Mouse (Mus musculus) layer of hippocampus, adult 2 months (tissue): Measurements from ENCODE around the gene Golgb1. TPM values are rescaled to one million over a fixed set of nuclear protein-coding genes. Genes with fewer than 3 reads are reported as not detected.

Source experiments
- DNase-seq, 2 experiments: peaks; one replicate each; pipeline ENCODE4 v3.0.0; 2022; ENCODE audit warnings: low spot score in 2 of 2
- H3K27ac ChIP-seq: fragments of 200-600 bp; 2 replicates; pipeline ENCODE4 v1.8.1; 2022
- H3K4me3 ChIP-seq: fragments of 200-600 bp; 2 replicates; pipeline ENCODE4 v1.8.1; 2022; ENCODE audit warnings: mild to moderate bottlenecking
- CTCF ChIP-seq: fragments of 200-600 bp; conservative IDR thresholded peaks from 2 replicates; pipeline ENCODE4 v1.8.1; 2022; ENCODE audit warnings: antibody characterized with exemption, mild to moderate bottlenecking, moderate library complexity
- total RNA-seq, 2 experiments: library from RNA; stranded (reverse); gene quantifications; 2 replicates each; pipeline ENCODE4 v1.2.3; 2021

Gene Golgb1
- total RNA-seq, 2 experiments from 2014 or later: 67.6 to 75.6 TPM

DNA sequence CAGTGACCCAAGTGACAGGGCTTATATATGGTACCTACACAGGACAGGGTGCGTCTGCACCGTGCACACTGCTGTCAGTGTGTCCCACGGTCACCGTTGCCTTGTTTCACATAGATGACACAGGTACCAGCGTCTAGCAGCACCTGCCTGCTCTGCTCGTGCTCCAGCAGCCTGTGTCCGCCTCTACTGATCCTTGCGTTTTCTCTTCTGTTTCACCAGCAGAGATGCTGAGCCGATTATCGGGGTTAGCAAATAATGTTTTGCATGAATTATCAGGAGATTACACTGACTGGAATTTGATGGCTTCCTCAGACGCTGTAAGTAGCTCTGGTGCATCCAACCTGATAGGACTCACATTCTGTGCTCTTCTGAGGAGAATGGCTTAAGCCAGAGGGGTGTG is 11.0 kb downstream of the Golgb1 start:
- Histone ChIP-seq H3K27ac (no peak overlapping the region), H3K4me3 (no peak overlapping the region)
- TF ChIP-seq CTCF: no peak
- DNase-seq: no peak

DNA sequence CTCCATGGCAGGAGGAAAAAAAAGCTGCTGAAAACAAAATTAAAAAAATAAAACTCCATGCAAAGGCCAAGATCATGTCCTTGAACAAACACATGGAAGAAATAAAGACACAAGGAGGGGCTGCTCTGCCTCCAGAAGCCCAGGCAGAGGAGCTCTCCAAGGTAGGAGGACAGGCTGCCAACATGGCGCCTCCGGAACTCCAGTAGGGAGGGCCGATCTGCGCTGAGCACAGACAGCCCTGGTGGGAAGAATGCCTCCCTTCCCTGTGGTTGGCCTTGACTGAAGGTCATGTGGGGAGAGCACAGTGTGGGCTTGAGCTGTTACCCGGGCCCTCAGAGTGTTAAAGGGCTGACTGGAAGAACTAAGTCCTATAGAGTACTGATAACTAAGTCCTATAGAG is 12.6 kb downstream of the Golgb1 start:
- TF ChIP-seq CTCF: no peak
- no peak overlapping the region for H3K27ac ChIP-seq
- no peak for DNase-seq
- no peak overlapping the region for H3K4me3 ChIP-seq

DNA sequence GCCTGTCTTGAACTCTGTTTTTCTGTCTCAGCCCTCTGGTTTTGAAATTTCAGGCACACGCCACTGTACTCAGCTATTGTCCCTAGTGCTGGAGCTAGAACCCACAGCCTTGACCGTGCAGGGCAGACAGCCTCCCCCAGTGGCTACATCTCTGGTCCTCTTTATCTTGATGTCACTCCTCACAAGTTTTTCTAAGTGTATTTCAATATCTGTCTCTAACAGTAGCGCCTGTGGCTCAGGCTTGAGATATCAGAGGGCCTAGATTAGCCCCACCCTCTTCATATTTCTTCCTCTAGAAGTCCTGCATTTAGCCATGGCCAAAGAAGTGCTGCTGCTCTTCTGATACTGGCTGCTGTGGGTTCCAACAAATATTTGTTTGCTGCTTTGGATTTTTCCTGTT is 15.6 kb downstream of the Golgb1 start:
- H3K27ac ChIP-seq: no peak overlapping the region
- TF ChIP-seq CTCF: no peak
- no peak for DNase-seq
- no peak overlapping the region for H3K4me3 ChIP-seq

DNA sequence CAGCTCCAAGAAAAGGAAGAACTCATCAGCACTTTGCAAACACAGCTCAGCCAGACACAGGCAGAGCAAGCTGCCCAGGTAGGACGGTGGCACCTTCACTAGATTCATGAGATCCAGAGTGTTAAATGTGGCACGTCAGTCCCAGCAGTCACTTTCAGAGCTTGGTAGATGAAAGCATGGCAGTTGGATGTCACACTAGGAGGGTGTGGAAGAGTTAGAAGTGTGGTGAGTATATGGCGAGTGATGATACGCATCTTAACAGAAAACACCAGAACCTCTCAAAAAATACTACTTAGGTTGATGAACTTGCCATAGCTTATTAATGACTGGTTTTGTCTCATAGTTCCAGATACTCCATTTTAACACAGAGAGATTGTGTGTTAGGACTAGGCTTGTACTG is 16.5 kb downstream of the Golgb1 start:
- TF ChIP-seq CTCF: no peak
- Histone ChIP-seq H3K27ac (no peak overlapping the region), H3K4me3 (no peak overlapping the region)
- no peak for DNase-seq

DNA sequence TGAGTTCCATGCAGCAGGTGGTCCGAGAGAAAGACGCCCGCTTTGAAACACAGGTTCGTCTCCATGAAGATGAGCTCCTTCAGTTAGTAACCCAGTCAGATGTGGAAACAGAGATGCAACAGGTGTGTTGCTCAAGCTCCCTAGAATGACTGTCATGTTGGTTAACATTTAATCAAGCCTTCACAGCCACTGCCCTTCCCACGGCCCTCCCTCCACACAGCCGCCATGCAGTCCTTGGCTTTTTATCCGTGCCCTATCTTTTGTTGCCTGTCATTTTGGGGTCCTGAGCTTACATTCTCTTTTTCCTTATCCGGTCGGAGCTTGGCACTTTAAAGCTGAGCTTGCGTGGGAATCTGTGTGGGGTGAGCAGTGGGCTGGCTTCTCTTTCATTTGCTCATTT is 18.4 kb downstream of the Golgb1 start:
- no peak for TF ChIP-seq CTCF
- DNase-seq: no peak
- H3K27ac ChIP-seq: no peak overlapping the region
- H3K4me3 ChIP-seq: no peak overlapping the region

DNA sequence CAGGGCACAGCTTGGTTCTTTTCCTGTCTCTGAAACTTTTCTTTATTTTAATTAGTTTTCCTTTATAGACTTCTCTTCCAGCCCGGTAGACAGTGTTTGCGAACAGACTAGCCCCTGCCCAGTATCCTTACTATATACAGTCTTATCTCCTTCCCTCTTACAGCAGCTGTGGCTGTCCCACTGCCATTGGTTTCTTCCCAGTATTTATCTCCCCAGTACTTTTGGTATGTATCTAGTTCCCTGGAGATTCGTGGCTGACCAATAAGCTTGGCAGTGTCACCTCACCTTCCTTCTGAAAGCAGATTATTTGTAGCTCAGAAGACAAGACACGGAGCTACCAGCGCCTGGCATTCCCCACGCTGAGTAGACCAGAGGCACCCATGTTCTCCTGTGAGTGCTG is 21.8 kb downstream of the Golgb1 start:
- no peak for TF ChIP-seq CTCF
- Histone ChIP-seq H3K27ac (no peak overlapping the region), H3K4me3 (no peak overlapping the region)
- DNase-seq: no peak

DNA sequence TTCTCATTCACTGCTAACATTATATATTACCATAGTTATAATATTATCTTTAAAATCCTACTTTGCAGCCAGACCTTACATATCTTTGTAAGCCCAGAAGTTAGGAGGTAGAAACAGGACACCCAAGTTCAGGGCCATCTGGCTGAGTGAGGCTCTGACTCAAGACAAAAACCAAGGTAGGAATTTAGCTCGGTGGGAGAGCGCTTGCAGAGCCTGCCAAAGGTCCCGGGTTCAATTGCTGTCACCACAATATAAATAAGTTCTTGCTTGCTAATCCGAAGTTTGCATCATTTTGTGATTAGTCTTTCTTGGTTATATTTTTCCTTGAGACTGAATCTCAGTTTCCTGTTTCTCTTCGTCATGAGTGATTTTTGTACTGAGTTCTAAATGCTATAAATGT is 28.2 kb downstream of the Golgb1 start:
- no peak overlapping the region for H3K27ac ChIP-seq
- no peak overlapping the region for H3K4me3 ChIP-seq
- no peak for TF ChIP-seq CTCF
- no peak for DNase-seq

DNA sequence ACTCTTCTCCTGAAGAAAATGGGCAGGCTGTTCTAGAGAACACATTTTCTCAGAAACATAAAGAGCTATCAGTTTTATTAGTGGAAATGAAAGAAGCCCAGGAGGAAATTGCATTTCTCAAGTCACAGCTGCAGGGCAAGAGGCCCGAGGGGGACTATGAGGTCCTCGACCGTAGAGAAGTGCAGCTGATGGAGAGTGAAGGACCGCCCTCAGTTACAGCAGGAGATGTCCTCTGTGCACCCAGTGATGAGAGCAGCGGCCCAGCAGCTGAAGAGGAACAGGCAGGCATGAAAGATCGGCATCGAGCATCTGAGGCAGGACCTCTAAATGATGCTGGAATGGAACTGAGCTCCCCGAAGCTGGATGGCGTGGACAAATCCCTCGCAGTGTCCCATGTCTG is 37.0 kb downstream of the Golgb1 start:
- no peak for DNase-seq
- no peak overlapping the region for H3K27ac ChIP-seq
- TF ChIP-seq CTCF: no peak
- H3K4me3 ChIP-seq: no peak overlapping the region

DNA sequence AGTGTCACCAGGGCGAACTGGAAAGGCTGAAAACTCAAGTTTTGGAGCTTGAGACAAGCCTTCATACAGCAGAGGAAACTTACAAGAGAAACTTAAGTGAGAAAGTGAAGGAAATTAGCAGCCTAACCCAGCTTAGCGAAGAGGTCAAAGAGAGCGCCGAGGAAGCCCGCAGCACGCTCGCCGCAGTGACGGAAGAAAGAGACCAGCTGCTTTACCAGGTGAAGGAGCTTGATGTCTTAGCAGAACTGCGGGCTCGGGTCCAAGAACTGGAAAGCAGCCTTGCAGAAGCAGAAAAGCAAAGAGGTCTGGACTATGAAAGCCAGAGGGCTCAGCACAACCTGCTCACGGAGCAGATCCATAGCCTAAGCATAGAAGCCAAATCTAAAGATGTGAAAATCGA is 37.4 kb downstream of the Golgb1 start:
- Histone ChIP-seq H3K4me3 (no peak overlapping the region), H3K27ac (no peak overlapping the region)
- DNase-seq: no peak
- no peak for TF ChIP-seq CTCF

DNA sequence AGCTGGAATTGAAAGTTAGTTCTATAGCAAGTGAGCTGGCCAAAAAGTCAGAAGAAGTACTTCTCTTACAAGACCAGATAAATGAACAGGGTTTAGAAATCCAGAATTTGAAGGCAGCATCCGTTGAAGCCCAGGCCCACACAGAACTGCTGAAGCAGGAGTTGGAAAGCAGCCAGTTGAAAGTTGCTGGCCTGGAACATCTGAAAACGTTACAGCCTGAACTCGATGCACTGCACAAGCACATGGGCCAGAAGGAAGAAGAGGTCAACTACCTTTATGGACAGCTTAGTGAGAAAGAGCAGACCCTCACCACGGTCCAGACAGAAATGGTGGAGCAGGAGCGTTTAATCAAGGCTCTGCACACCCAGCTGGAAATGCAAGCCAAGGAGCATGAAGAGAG is 39.3 kb downstream of the Golgb1 start:
- Histone ChIP-seq H3K27ac (no peak overlapping the region), H3K4me3 (no peak overlapping the region)
- TF ChIP-seq CTCF: no peak
- no peak for DNase-seq

DNA sequence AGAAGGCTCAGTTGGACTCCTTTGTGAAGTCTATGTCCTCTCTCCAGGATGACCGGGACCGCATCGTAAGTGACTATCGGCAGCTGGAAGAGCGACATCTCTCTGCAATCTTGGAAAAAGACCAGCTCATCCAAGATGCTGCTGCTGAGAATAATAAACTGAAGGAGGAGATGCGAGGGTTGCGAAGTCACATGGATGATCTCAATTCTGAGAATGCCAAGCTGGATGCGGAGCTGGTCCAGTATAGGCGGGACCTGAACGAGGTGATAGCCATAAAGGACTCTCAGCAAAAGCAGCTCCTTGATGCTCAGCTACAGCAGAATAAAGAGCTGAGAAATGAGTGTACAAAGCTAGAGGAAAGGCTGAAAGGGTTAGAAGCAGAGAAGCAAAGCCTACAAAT is 43.6 kb downstream of the Golgb1 start:
- no peak overlapping the region for H3K4me3 ChIP-seq
- TF ChIP-seq CTCF: no peak
- DNase-seq: no peak
- no peak overlapping the region for H3K27ac ChIP-seq

DNA sequence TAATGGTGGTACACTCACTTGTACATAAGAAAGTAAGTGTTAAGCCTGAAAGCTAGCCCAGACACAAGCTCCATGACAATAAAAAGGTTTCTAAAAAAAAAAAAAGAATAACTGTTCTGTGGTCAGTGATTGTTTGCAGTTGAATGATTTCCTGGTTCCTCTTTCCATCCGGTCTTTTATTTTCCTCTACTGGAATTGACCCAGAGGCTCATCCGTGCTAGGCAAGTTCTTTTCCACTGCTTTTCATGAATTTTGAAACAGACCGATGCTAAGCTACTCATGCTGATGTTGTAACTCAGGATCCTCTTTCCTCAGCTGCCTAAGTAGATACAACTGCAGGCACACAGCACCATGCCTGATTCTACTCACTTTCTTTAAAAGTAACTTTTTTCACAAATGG is 45.5 kb downstream of the Golgb1 start:
- no peak for DNase-seq
- H3K27ac ChIP-seq: no peak overlapping the region
- H3K4me3 ChIP-seq: no peak overlapping the region
- no peak for TF ChIP-seq CTCF

DNA sequence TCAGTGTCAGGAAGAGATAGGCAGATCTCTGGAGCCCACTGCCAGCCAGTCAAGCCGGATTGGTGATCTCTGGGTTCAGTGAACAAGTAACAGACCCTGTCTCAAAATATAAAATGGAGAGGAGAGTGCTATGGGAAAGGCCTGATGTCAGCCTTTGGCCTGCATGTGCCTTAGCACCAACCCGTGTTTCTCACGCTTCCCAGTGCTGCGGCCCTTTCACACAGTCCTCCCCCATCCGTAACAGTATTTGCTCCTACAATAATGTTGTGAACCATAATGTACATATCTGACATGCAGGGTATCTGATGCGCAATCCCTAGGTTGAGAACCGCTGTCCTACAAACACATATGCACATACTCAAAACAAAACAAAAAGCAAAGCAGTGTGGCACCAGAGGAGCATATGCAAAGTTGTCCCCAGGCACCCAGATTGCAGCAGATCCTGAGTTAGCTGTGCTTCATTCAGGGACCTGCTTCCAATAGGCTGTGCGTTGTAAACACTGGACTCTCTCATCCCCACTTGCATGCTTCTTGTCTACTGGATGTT is 46.2 kb downstream of the Golgb1 start:
- no peak for TF ChIP-seq CTCF
- DNase-seq: no peak

DNA sequence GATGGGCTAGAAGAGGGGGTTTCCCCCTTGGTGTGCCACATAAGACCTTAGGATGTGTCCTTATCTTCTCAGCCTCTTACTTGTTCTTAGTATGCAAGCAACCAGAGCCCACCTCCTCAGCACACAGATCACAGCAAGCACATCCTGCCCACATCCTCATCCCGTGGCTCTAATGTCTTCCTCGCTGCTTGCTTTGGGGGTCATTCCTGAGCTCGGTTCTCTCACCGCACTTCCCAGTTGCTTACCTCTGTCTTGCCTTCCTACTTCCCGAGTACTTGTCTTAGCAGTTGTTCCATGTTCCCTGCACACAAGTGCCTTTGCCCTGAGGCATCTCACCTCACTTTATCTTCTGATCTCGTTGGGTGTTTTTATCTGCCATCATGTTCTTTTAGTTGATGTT is 47.0 kb downstream of the Golgb1 start:
- H3K27ac ChIP-seq: no peak overlapping the region
- no peak overlapping the region for H3K4me3 ChIP-seq
- DNase-seq: no peak
- TF ChIP-seq CTCF: no peak

More for the DNA sequence above, 46.2 kb downstream of the Golgb1 start:
- H3K4me3 ChIP-seq: no peak overlapping the region
- no peak overlapping the region for H3K27ac ChIP-seq

DNA sequence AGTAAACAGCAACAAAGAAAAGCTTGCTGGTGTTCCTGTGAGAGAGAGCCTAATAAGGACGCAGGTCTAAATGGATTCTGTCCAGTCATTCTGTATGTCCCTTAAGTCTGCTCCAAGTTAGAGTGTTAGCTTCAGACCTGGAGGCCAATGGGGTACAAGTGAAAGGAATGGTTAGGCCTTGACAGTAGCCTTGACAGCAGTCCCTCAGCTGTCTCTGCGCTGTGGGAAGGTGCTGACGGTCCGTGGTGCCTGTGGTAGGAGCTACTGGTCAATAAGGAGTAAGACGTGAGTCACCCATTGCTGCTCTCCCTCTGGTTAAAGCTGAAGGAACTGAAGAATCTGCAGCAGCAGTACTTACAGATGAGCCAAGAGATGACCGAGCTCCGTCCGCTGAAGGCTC is 49.4 kb downstream of the Golgb1 start:
- Histone ChIP-seq H3K27ac (no peak overlapping the region), H3K4me3 (no peak overlapping the region)
- TF ChIP-seq CTCF: no peak
- no peak for DNase-seq
